Mouse (Mus musculus) embryonic facial prominence, embryonic 11.5 days (tissue): ENCODE data around the gene Rere. TPM values are rescaled to one million over a fixed set of nuclear protein-coding genes. Genes with fewer than 3 reads are reported as not detected.
A peak's percentile ranks its signal among the peaks of the same experiment; 100 is the strongest.

ENCODE experiments used
- ATAC-seq: fragments of 200-750 bp; cut with Nextera tagmentation; replicated peaks from 2 replicates; pipeline ENCODE4 v1.8.0; 2017; ENCODE audit warnings: low read depth; ENCODE audit not compliant: insufficient number of reproducible peaks, low FRiP score, low TSS enrichment
- DNase-seq: peaks from one replicate; pipeline ENCODE4 v3.0.0-alpha.2; 2015; ENCODE audit warnings: low spot score
- H3K27ac ChIP-seq: fragments of 300-500 bp; sonication (generic); replicated peaks from 2 replicates; pipeline ENCODE4 v1.5.1; 2014; ENCODE audit warnings: mild to moderate bottlenecking, low read depth, low read length, control low read depth
- H3K27me3 ChIP-seq: fragments of 300-500 bp; sonication (generic); 2 replicates; pipeline ENCODE4 v1.6.1; 2014; ENCODE audit warnings: mild to moderate bottlenecking, low read length, moderate library complexity, mixed read lengths; ENCODE audit not compliant: control insufficient read depth, insufficient read depth
- H3K36me3 ChIP-seq: fragments of 300-500 bp; sonication (generic); replicated peaks from 2 replicates; pipeline ENCODE4 v1.6.1; 2014; ENCODE audit warnings: low read depth, mild to moderate bottlenecking, low read length, moderate library complexity, mixed read lengths; ENCODE audit not compliant: control insufficient read depth, insufficient read depth
- H3K4me1 ChIP-seq: fragments of 300-500 bp; sonication (generic); 2 replicates; pipeline ENCODE4 v1.6.1; 2014; ENCODE audit warnings: low read length, mixed read lengths; ENCODE audit not compliant: control insufficient read depth, insufficient read depth
- H3K4me2 ChIP-seq: fragments of 300-500 bp; sonication (generic); 2 replicates; pipeline ENCODE4 v1.6.1; 2014; ENCODE audit warnings: low read depth, mild to moderate bottlenecking, control low read depth, low read length, moderate library complexity
- H3K4me3 ChIP-seq: fragments of 300-500 bp; sonication (generic); 2 replicates; pipeline ENCODE4 v1.5.1; 2014; ENCODE audit warnings: low read depth, low read length, control low read depth
- H3K9ac ChIP-seq: fragments of 300-500 bp; sonication (generic); replicated peaks from 2 replicates; pipeline ENCODE4 v1.6.1; 2014; ENCODE audit warnings: mild to moderate bottlenecking, control low read depth, low read length
- H3K9me3 ChIP-seq: fragments of 300-500 bp; sonication (generic); replicated peaks from 2 replicates; pipeline ENCODE4 v1.6.1; 2016; ENCODE audit warnings: mild to moderate bottlenecking, low read length, inconsistent platforms, mixed read lengths; ENCODE audit not compliant: control insufficient read depth
- WGBS: fragments of 180-500 bp; shearing (Covaris S2); extraction: QIAGEN DNeasy Blood & Tissue Kit; methylation state at CpG from one replicate; pipeline ENCODE4 v1.1.7; 2014; 5-methylcytosine and 5-hydroxymethylcytosine counted together
- polyA plus RNA-seq: library from polyadenylated mRNA; unstranded; fragments of >200 nt; fragmentation: Nextera tagmentation; extraction: Ambion mirVana; gene quantifications from 2 replicates; pipeline ENCODE4 v1.2.1, GENCODE M21; 2014

Rere gene
- polyA plus RNA-seq, 1 experiment from 2014 or later = 22.9 TPM

GRCm38 (mm10) chr4:150388518-150388917 lies 107.1 kb downstream of the Rere start:
- Histone ChIP-seq H3K4me1 (no peaks in the 10 kb centered on the region), H3K27me3 (no peaks in the 10 kb centered on the region), H3K27ac (no peak overlapping the region), H3K36me3 (no peaks in the 10 kb centered on the region), H3K9me3 (no peaks in the 10 kb centered on the region), H3K4me3 (no peak overlapping the region), H3K9ac (no peak overlapping the region), H3K4me2 (no peak overlapping the region)
- no peak for DNase-seq
- no peak for ATAC-seq
- 65% methylated on average over 3 of the region's 3 CpGs for WGBS

- Histone ChIP-seq H3K36me3 (no peaks in the 10 kb centered on the region), H3K27ac (no peak overlapping the region), H3K4me2 (no peak overlapping the region), H3K9ac (no peak overlapping the region), H3K4me3 (no peak overlapping the region), H3K9me3 (no peaks in the 10 kb centered on the region), H3K4me1 (peaks cover 4% of the 10 kb centered on the region; the same call in 1 of the 2 replicates), H3K27me3 (no peaks in the 10 kb centered on the region)
- WGBS = 52% methylated on average over 8 of the region's 8 CpGs
- ATAC-seq (0 out of 2 replicates have a peak, but pooled peaks have one; percentile 58), DNase-seq (no peak)
Observed at GRCm38 (mm10) chr4:150393607-150394006, 112.2 kb downstream of the Rere start.

- Histone ChIP-seq H3K27ac (no peak overlapping the region), H3K4me2 (no peak overlapping the region), H3K9me3 (no peaks in the 10 kb centered on the region), H3K9ac (no peak overlapping the region), H3K4me3 (no peak overlapping the region), H3K27me3 (no peaks in the 10 kb centered on the region), H3K4me1 (peaks cover 4% of the 10 kb centered on the region; the same call in 1 of the 2 replicates), H3K36me3 (no peaks in the 10 kb centered on the region)
- 85% methylated on average over 4 of the region's 4 CpGs for whole genome bisulfite sequencing
- DNase-seq (no peak), ATAC-seq (no peak)
Observed at GRCm38 (mm10) chr4:150394091-150394490, 112.6 kb downstream of the Rere start.

- H3K4me3 ChIP-seq = no peak overlapping the region
- DNase-seq = peak; percentile 33
- H3K4me2 ChIP-seq = no peak overlapping the region
- peaks cover 4% of the 10 kb centered on the region; the same call in 1 of the 2 replicates for H3K4me1 ChIP-seq
- no peak overlapping the region for H3K27ac ChIP-seq
- no peaks in the 10 kb centered on the region for H3K27me3 ChIP-seq
- no peaks in the 10 kb centered on the region for H3K9me3 ChIP-seq
- no peaks in the 10 kb centered on the region for H3K36me3 ChIP-seq
- H3K9ac ChIP-seq = no peak overlapping the region
- no peak for ATAC-seq
Observed at GRCm38 (mm10) chr4:150396339-150396738, 114.9 kb downstream of the Rere start.

GRCm38 (mm10) chr4:150396826-150397620 lies 115.6 kb downstream of the Rere start:
- Histone ChIP-seq H3K9ac (no peak overlapping the region), H3K4me3 (no peak overlapping the region), H3K4me1 (peaks cover 4% of the 10 kb centered on the region; the same call in 1 of the 2 replicates), H3K9me3 (no peaks in the 10 kb centered on the region), H3K36me3 (no peaks in the 10 kb centered on the region), H3K27ac (no peak overlapping the region; the same call in 1 of the 2 replicates), H3K4me2 (no peak overlapping the region), H3K27me3 (no peaks in the 10 kb centered on the region)
- DNase-seq (peak; percentile 53), ATAC-seq (no peak)
- 24% methylated on average over 13 of the region's 13 CpGs for WGBS

- Histone ChIP-seq H3K36me3 (no peaks in the 10 kb centered on the region), H3K4me3 (no peak overlapping the region), H3K27ac (no peak overlapping the region), H3K27me3 (no peaks in the 10 kb centered on the region), H3K9ac (no peak overlapping the region), H3K9me3 (no peaks in the 10 kb centered on the region), H3K4me1 (peaks cover 4% of the 10 kb centered on the region; the same call in 1 of the 2 replicates), H3K4me2 (no peak overlapping the region)
- DNase-seq (no peak), ATAC-seq (no peak)
- 52% methylated on average over 2 of the region's 2 CpGs for WGBS
Observed at GRCm38 (mm10) chr4:150399032-150399431, 117.6 kb downstream of the Rere start.

GRCm38 (mm10) chr4:150401830-150402607 lies 120.6 kb downstream of the Rere start:
- Histone ChIP-seq H3K9me3 (no peaks in the 10 kb centered on the region), H3K27ac (no peak overlapping the region), H3K4me3 (no peak overlapping the region), H3K4me1 (0 out of 2 replicates have a peak, but pooled peaks cover under 1% of the 10 kb centered on the region), H3K9ac (no peak overlapping the region), H3K27me3 (no peaks in the 10 kb centered on the region), H3K36me3 (no peaks in the 10 kb centered on the region), H3K4me2 (no peak overlapping the region)
- DNase-seq (no peak), ATAC-seq (no peak)
- 78% methylated on average over 13 of the region's 13 CpGs for WGBS

- Histone ChIP-seq H3K4me2 (no peak overlapping the region), H3K9ac (no peak overlapping the region), H3K9me3 (no peaks in the 10 kb centered on the region), H3K4me3 (no peak overlapping the region), H3K27me3 (no peaks in the 10 kb centered on the region), H3K4me1 (no peaks in the 10 kb centered on the region), H3K27ac (no peak overlapping the region), H3K36me3 (no peaks in the 10 kb centered on the region)
- DNase-seq (no peak), ATAC-seq (no peak)
- 68% methylated on average over 4 of the region's 4 CpGs for WGBS
Observed at GRCm38 (mm10) chr4:150402608-150402985, 121.2 kb downstream of the Rere start.
